ENCODE assay signal across 7 mouse cellular contexts in genomic region chr14:54781610-54782365, GRCm38 (mm10). TPM values are rescaled to one million over a fixed set of nuclear protein-coding genes. Genes with fewer than 3 reads are reported as not detected.
A peak's percentile ranks its signal among the peaks of the same experiment; 100 is the strongest.
DNase-seq lines count a peak whose midpoint lies in the region; ATAC-seq lines count a peak whose summit lies in the region.

Slc7a8 (minus strand) TSS chr14:54781946.

- no peak within 1 kb of the TSS for H3K27ac ChIP-seq in limb, embryonic 13.5 days
- H3K27ac ChIP-seq in midbrain, embryonic 14.5 days (replicated peaks; ENCODE audit: low read depth, low read length), result peak within 1 kb of the TSS; percentile 70

- H3K27me3 ChIP-seq in limb, embryonic 13.5 days, result peaks cover 47% of the 10 kb centered on the region
- peaks cover 3% of the 10 kb centered on the region; the same call in 1 of the 2 replicates for H3K27me3 ChIP-seq in midbrain, embryonic 14.5 days (ENCODE audit: control insufficient read depth, insufficient read depth, low read length)

- peak within 1 kb of the TSS; percentile 81 for H3K4me2 ChIP-seq in limb, embryonic 13.5 days (replicated peaks)
- H3K4me2 ChIP-seq in midbrain, embryonic 14.5 days (ENCODE audit: low read length), result peak within 1 kb of the TSS; percentile 74

- H3K4me1 ChIP-seq in limb, embryonic 13.5 days, result 0 out of 2 replicates have a peak, but pooled peaks cover 5% of the 10 kb centered on the region
- H3K4me1 ChIP-seq in midbrain, embryonic 14.5 days (ENCODE audit: control insufficient read depth, insufficient read depth, low read length), result peaks cover 12% of the 10 kb centered on the region; the same call in 1 of the 2 replicates

- H3K9me3 ChIP-seq in limb, embryonic 13.5 days, result no peaks in the 10 kb centered on the region
- H3K9me3 ChIP-seq in midbrain, embryonic 14.5 days (ENCODE audit: control insufficient read depth, low read length), result no peaks in the 10 kb centered on the region

- 0 out of 2 replicates have a peak, but pooled peaks have one; percentile 28 for ATAC-seq in limb, embryonic 13.5 days (ENCODE audit: low FRiP score, low read depth)
- ATAC-seq in midbrain, embryonic 14.5 days (ENCODE audit: low FRiP score, low TSS enrichment), result peak; percentile 67; the same call in 1 of the 2 replicates

- H3K36me3 ChIP-seq in limb, embryonic 13.5 days, result no peaks in the 10 kb centered on the region
- H3K36me3 ChIP-seq in midbrain, embryonic 14.5 days (ENCODE audit: control insufficient read depth, insufficient read depth, low read length), result no peaks in the 10 kb centered on the region

- H3K9ac ChIP-seq in limb, embryonic 13.5 days, result peak within 1 kb of the TSS; percentile 56
- H3K9ac ChIP-seq in midbrain, embryonic 14.5 days (replicated peaks; ENCODE audit: low read length), result peak within 1 kb of the TSS; percentile 58

- DNase-seq in adrenal gland, postnatal 14 days, result peak; percentile 68
- peak; percentile 63 for DNase-seq in embryo, embryonic 9.5 days (ENCODE audit: extremely low spot score)
- DNase-seq in heart, adult 11 months, result peak; percentile 96
- peak; percentile 70 for DNase-seq in kidney, adult 11 months
- DNase-seq in midbrain, embryonic 14.5 days, result peak; percentile 84
- peak; percentile 3 to 10 for DNase-seq in spleen, postnatal 14 days (ENCODE audit: low spot score in 2 of 2)

- 2% methylated on average over 37 of the region's 37 CpGs for WGBS in limb, embryonic 13.5 days
- 1% methylated on average over 37 of the region's 37 CpGs for WGBS in midbrain, embryonic 14.5 days

- H3K4me3 ChIP-seq in limb, embryonic 13.5 days, result peak within 1 kb of the TSS; percentile 46
- peak within 1 kb of the TSS; percentile 59 for H3K4me3 ChIP-seq in midbrain, embryonic 14.5 days (replicated peaks; ENCODE audit: low read depth, low read length)

RNA-seq across cellular contexts. Expression of gene Slc7a8, which starts in this region (rescaled TPM):
- 46.1 and 51.5 TPM in 2 replicates for total RNA-seq in adrenal gland, postnatal 14 days (2021)
- 1.7 and 2.3 TPM in 2 replicates for polyA plus RNA-seq in limb, embryonic 13.5 days (2015; fragmentation: Nextera tagmentation; extraction: Ambion mirVana)
- polyA plus RNA-seq in midbrain, embryonic 14.5 days (2014; fragmentation: Nextera tagmentation; extraction: Ambion mirVana), result 5.7 and 7.6 TPM in 2 replicates

Comparison
In these comparisons a context has a peak if more than half of its experiments do, and no peak if none do; other contexts are left out.
1. DNase-seq: peak in every context shown above with its lines; median percentile 96 in heart, adult 11 months; 84 in midbrain, embryonic 14.5 days; 70 in kidney, adult 11 months; 68 in adrenal gland, postnatal 14 days; 63 in embryo, embryonic 9.5 days; 6 in spleen, postnatal 14 days.